Mouse (Mus musculus): Measurements from ENCODE around the gene Crygc. TPM values are rescaled to one million over a fixed set of nuclear protein-coding genes. Genes with fewer than 3 reads are reported as not detected.

Gene Crygc
- polyA plus RNA-seq, 1 experiment from 2014 or later, result not detected

DNA sequence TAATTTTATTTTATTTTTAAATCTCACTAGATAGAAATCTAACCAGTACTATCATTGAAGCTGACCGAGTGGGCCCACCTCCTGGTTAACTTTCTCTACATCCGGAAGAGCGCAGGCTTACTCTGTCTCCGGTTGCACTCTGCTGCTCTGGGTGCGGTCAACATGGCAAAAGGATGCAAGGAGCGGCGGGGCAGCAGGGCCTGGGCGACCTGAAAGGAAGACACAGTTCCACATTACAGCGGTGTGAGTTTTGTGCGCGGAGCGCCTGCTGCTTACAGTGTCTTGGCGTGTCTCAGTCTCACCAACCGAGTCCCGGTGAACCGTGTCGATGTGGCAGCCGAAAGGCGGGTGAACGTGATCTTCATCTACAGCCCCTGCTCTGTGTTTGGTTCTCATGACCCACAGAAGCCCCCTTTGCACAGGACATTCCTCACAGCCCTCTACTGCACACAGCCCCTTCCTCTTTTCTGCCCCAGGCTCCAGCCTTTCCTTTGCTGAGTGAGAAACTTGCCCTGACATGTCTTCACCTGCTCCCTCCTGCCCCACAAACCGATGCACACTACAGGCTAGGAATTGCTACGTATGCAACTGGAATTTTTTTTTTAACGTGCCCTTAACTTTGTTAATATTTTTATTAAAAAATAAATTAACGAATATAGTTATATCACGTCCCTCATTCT lies 36.4 kb upstream of the Crygc start:
- Histone ChIP-seq H3K9ac (ENCODE audit: low read depth, low read length) (no peak overlapping the region), H3K9me3 (ENCODE audit: control insufficient read depth, low read length) (no peaks in the 10 kb centered on the region), H3K27ac (ENCODE audit: low read depth, low read length) (no peak overlapping the region), H3K4me2 (peak overlapping the region; percentile 27; the same call in 1 of the 2 replicates), H3K4me3 (ENCODE audit: low read depth, low read length) (no peak overlapping the region), H3K36me3 (ENCODE audit: control insufficient read depth, insufficient read depth, low read length) (no peaks in the 10 kb centered on the region), H3K4me1 (replicated peaks; ENCODE audit: control insufficient read depth, insufficient read depth, low read length) (no peaks in the 10 kb centered on the region), H3K27me3 (replicated peaks; ENCODE audit: control insufficient read depth, insufficient read depth, low read length) (no peaks in the 10 kb centered on the region)
- no peak for ATAC-seq (replicated peaks; ENCODE audit: low FRiP score)
- WGBS, result 60% methylated on average over 25 of the region's 25 CpGs
- DNase-seq (ENCODE audit: low spot score), result no peak

DNA sequence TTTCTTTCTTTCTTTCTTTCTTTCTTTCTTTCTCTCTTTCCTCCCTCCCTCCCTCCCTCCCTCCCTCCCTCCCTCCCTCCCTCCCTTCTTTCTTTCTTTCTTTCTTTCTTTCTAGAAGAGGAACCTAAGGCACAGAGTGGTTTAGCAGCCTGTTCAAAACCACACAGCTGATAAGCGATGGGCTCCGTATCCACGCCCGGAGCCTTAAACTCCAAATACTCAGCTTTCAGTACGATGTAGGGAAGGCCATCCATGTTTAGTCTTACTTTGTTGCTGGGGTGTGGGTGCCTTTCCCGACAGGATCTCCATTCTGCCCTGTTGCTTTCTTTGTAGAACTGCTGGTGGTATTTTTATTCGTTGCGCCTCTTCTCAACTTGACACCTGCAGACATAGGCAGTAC lies 35.7 kb upstream of the Crygc start:
- Histone ChIP-seq H3K9ac (ENCODE audit: low read depth, low read length) (no peak overlapping the region), H3K4me2 (no peak overlapping the region), H3K4me1 (replicated peaks; ENCODE audit: control insufficient read depth, insufficient read depth, low read length) (no peaks in the 10 kb centered on the region), H3K4me3 (ENCODE audit: low read depth, low read length) (no peak overlapping the region), H3K36me3 (ENCODE audit: control insufficient read depth, insufficient read depth, low read length) (no peaks in the 10 kb centered on the region), H3K9me3 (ENCODE audit: control insufficient read depth, low read length) (no peaks in the 10 kb centered on the region), H3K27me3 (replicated peaks; ENCODE audit: control insufficient read depth, insufficient read depth, low read length) (no peaks in the 10 kb centered on the region), H3K27ac (ENCODE audit: low read depth, low read length) (no peak overlapping the region)
- 59% methylated on average over 8 of the region's 8 CpGs for WGBS
- no peak for DNase-seq (ENCODE audit: low spot score)
- no peak for ATAC-seq (replicated peaks; ENCODE audit: low FRiP score)

DNA sequence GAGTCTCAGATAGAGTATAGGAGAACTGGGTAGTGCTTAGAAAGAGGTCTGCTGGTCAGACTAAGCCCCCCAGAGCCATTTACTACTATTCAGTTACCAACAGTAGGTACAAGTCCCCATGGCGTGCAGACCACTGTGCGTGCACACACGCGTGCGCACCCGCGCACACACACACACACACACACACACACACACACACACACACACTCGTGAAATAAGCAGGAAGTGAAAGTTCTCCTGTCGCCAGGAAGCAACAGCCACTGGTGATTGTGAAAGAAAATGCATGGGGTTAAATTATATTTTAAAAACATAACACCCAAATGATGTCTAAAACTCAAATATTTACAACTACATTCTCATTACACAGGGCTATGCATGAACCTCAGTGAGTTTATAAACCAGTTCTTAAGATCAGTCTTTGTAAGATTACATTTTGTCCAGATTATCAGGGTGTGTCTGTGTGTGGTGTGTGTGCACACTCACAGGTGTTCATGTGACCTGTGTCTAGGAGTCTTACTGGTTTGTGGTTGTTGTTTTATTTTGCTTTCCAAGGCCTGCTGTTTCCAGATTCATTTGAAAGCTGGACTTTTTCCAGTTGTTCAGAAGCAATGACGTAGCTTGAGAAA lies 34.3 kb upstream of the Crygc start:
- no peaks in the 10 kb centered on the region for H3K9me3 ChIP-seq (ENCODE audit: control insufficient read depth, low read length)
- WGBS, result 87% methylated on average over 10 of the region's 10 CpGs
- H3K36me3 ChIP-seq (ENCODE audit: control insufficient read depth, insufficient read depth, low read length), result no peaks in the 10 kb centered on the region
- no peaks in the 10 kb centered on the region for H3K4me1 ChIP-seq (replicated peaks; ENCODE audit: control insufficient read depth, insufficient read depth, low read length)
- no peak overlapping the region for H3K27ac ChIP-seq (ENCODE audit: low read depth, low read length)
- ATAC-seq (replicated peaks; ENCODE audit: low FRiP score), result no peak
- H3K9ac ChIP-seq (ENCODE audit: low read depth, low read length), result no peak overlapping the region
- DNase-seq (ENCODE audit: low spot score), result no peak
- H3K27me3 ChIP-seq (replicated peaks; ENCODE audit: control insufficient read depth, insufficient read depth, low read length), result no peaks in the 10 kb centered on the region
- no peak overlapping the region for H3K4me3 ChIP-seq (ENCODE audit: low read depth, low read length)
- H3K4me2 ChIP-seq, result no peak overlapping the region

DNA sequence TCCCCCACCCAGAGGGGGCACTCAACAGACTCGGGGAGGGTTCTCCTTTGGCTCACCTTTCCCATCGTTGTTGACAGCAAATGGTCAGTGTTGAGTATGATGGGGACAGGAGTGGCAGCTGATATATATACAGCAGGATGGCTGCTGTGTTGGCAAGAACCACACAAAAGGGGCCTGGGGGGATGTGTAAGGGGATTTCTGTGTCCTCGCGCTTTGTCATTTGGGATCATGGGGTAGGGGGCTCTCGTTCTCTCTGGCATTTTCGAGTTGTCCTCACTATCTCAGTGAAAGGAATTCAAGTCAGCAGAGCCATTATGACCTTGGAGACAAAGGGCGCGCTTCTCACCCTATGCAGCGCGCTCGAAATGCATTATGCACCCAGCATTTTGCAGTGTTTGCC lies 29.8 kb upstream of the Crygc start, which contains the start of gene Cryga:
TSS of gene Cryga (minus strand) at position 101 of the 400 bp plus-strand sequence.
- no peak for DNase-seq (ENCODE audit: low spot score)
- Histone ChIP-seq H3K4me3 (ENCODE audit: low read depth, low read length) (no peak within 1 kb of the TSS), H3K9me3 (ENCODE audit: control insufficient read depth, low read length) (no peaks in the 10 kb centered on the region), H3K9ac (ENCODE audit: low read depth, low read length) (no peak within 1 kb of the TSS), H3K27me3 (replicated peaks; ENCODE audit: control insufficient read depth, insufficient read depth, low read length) (no peaks in the 10 kb centered on the region), H3K27ac (ENCODE audit: low read depth, low read length) (no peak within 1 kb of the TSS), H3K36me3 (ENCODE audit: control insufficient read depth, insufficient read depth, low read length) (no peaks in the 10 kb centered on the region), H3K4me1 (replicated peaks; ENCODE audit: control insufficient read depth, insufficient read depth, low read length) (no peaks in the 10 kb centered on the region), H3K4me2 (no peak within 1 kb of the TSS)
- WGBS, result 79% methylated on average over 11 of the region's 11 CpGs
- no peak for ATAC-seq (replicated peaks; ENCODE audit: low FRiP score)

DNA sequence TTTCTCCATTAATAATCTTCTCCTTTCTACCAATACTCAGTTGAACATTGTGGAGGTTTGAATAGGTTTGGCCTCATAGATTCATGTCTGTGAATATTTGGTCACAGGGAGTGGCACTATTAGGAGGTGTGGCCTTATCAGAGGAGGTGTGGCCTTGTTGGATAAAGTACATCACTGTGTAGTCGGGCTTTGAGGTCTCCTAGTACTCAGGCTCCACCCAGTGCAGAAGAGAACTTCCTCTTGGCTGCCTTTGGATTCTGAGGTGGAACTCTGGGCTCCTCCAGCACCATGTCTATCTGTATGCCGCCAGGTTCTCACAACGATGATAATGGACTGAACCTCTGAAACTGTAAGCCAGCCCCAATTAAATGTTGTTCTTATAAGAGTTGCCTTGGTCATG lies 23.5 kb upstream of the Crygc start:
- DNase-seq (ENCODE audit: low spot score) (no peak), ATAC-seq (replicated peaks; ENCODE audit: low FRiP score) (no peak)
- Histone ChIP-seq H3K27me3 (replicated peaks; ENCODE audit: control insufficient read depth, insufficient read depth, low read length) (no peaks in the 10 kb centered on the region), H3K4me2 (no peak overlapping the region), H3K9me3 (ENCODE audit: control insufficient read depth, low read length) (no peaks in the 10 kb centered on the region), H3K36me3 (ENCODE audit: control insufficient read depth, insufficient read depth, low read length) (no peaks in the 10 kb centered on the region), H3K4me3 (ENCODE audit: low read depth, low read length) (no peak overlapping the region), H3K9ac (ENCODE audit: low read depth, low read length) (no peak overlapping the region), H3K4me1 (replicated peaks; ENCODE audit: control insufficient read depth, insufficient read depth, low read length) (no peaks in the 10 kb centered on the region), H3K27ac (ENCODE audit: low read depth, low read length) (no peak overlapping the region)
- 69% methylated on average over 3 of the region's 3 CpGs for WGBS

DNA sequence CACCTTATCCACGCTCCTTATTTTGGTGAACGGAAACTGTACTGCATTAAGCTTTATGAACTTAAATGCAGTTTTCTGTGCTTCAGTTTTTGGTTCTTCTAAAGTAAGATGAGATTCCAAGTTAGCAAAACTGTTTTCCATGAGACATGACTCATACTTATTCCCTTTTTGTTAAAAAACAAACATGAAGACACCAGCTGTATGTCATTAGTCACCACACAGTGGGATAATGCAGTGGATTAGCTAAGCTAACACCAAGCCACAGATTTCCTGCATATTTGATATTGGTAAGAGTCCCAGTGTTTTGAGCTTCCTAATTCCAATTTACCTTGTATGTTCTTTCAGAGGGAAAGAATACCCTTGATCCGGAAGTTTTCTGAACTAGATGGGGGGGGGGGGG lies 18.1 kb upstream of the Crygc start:
- H3K4me2 ChIP-seq, result no peak overlapping the region
- no peaks in the 10 kb centered on the region for H3K36me3 ChIP-seq (ENCODE audit: control insufficient read depth, insufficient read depth, low read length)
- H3K4me3 ChIP-seq (ENCODE audit: low read depth, low read length), result no peak overlapping the region
- no peaks in the 10 kb centered on the region for H3K9me3 ChIP-seq (ENCODE audit: control insufficient read depth, low read length)
- H3K9ac ChIP-seq (ENCODE audit: low read depth, low read length), result no peak overlapping the region
- no peaks in the 10 kb centered on the region for H3K4me1 ChIP-seq (replicated peaks; ENCODE audit: control insufficient read depth, insufficient read depth, low read length)
- no peaks in the 10 kb centered on the region for H3K27me3 ChIP-seq (replicated peaks; ENCODE audit: control insufficient read depth, insufficient read depth, low read length)
- H3K27ac ChIP-seq (ENCODE audit: low read depth, low read length), result no peak overlapping the region
- no peak for DNase-seq (ENCODE audit: low spot score)
- WGBS, result 92% methylated on average over 3 of the region's 3 CpGs
- ATAC-seq (replicated peaks; ENCODE audit: low FRiP score), result no peak

DNA sequence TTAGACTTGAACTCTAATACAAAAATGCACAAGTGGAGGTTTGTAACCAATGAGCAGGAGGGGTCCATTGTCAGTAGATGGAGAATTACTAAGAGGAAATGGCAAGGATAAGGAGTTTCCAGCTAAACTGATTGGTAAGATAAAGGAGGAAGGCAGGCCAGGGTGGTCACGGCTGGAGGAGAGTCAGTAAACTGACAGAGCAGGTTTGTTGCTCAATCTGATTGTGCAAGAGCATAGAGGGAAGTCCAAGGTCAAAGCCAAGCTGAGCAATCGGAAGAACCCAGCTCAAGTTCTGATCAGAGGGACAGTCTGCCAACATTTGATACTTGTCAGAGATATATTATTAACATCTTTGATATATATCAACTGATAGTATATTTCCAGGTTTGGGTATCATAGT lies 16.9 kb upstream of the Crygc start:
- no peak; the same call in 1 of the 2 replicates for ATAC-seq (replicated peaks; ENCODE audit: low FRiP score)
- Histone ChIP-seq H3K9ac (ENCODE audit: low read depth, low read length) (no peak overlapping the region), H3K4me2 (no peak overlapping the region), H3K4me3 (ENCODE audit: low read depth, low read length) (no peak overlapping the region), H3K9me3 (ENCODE audit: control insufficient read depth, low read length) (no peaks in the 10 kb centered on the region), H3K4me1 (replicated peaks; ENCODE audit: control insufficient read depth, insufficient read depth, low read length) (no peaks in the 10 kb centered on the region), H3K27me3 (replicated peaks; ENCODE audit: control insufficient read depth, insufficient read depth, low read length) (no peaks in the 10 kb centered on the region), H3K36me3 (ENCODE audit: control insufficient read depth, insufficient read depth, low read length) (no peaks in the 10 kb centered on the region), H3K27ac (ENCODE audit: low read depth, low read length) (no peak overlapping the region)
- 26% methylated on average over 2 of the region's 2 CpGs for WGBS
- DNase-seq (ENCODE audit: low spot score), result no peak

DNA sequence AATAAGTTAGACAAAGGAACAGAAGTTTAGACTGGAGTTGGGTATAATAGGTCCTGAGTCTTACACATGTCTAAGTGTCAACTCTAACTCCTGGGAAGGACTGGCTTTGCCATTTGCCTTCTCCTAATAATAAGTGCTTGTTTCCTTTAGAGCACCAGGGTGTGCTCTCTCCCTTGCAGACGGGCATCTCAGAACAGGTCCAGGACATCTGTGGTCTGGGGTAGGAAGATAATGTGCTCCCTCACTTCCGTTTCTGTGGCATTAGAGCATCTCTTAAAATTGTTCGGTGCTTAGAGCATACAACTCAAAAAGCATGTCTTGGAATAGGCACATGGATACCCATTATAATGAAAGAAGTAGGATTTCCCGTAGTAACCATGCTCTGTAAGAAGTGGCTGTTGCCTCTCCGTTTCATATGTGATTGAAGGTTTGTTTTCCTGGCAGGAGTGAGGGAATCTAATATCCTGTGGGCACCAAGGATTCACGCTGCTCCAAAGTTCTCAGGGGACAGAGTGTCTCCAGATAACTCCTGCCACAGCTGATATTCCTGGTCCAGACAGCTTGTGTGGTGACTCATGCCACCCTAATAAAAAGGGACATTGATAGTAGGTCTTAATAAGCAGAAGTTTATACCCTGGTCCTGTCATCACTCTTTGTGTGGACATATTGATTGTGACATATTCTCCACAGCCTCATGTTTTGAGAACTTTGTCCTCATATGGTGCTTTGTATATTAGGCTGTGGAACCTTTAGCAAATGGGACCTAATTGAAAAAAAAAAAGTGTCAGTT lies 15.3 kb upstream of the Crygc start:
- Histone ChIP-seq H3K4me3 (ENCODE audit: low read depth, low read length) (no peak overlapping the region), H3K9ac (ENCODE audit: low read depth, low read length) (no peak overlapping the region), H3K27ac (ENCODE audit: low read depth, low read length) (no peak overlapping the region), H3K4me2 (no peak overlapping the region), H3K4me1 (replicated peaks; ENCODE audit: control insufficient read depth, insufficient read depth, low read length) (no peaks in the 10 kb centered on the region), H3K36me3 (ENCODE audit: control insufficient read depth, insufficient read depth, low read length) (no peaks in the 10 kb centered on the region), H3K27me3 (replicated peaks; ENCODE audit: control insufficient read depth, insufficient read depth, low read length) (no peaks in the 10 kb centered on the region), H3K9me3 (ENCODE audit: control insufficient read depth, low read length) (no peaks in the 10 kb centered on the region)
- DNase-seq (ENCODE audit: low spot score) (no peak), ATAC-seq (replicated peaks; ENCODE audit: low FRiP score) (no peak)
- 60% methylated on average over 6 of the region's 6 CpGs for WGBS
